Mouse (Mus musculus) CD4-positive, CD25-positive, alpha-beta regulatory T cell, adult 9 weeks (primary cell): ENCODE measurements around the gene Elmod1. TPM values are rescaled to one million over a fixed set of nuclear protein-coding genes. Genes with fewer than 3 reads are reported as not detected.

Experiments
- polyA plus RNA-seq: library from polyadenylated mRNA; unstranded; fragments of 100-300 nt; shearing (Covaris generic); gene quantifications from one replicate; pipeline ENCODE4 v1.2.1, GENCODE M21; 2017

Gene Elmod1
- 0.38 TPM for polyA plus RNA-seq

GRCm38 (mm10) chr9:53975122-53975518 is at the start of gene Elmod1:
Elmod1 (minus strand) TSS chr9:53975301.

Other genes starting within 250 kb of the Elmod1 start
- 21.9 TPM for gene Slc35f2, start 203.8 kb downstream of the Elmod1 start, polyA plus RNA-seq
- not detected for gene Sln, start 125.1 kb downstream of the Elmod1 start, polyA plus RNA-seq
- not detected for gene Tnfaip8l3, start 93.1 kb upstream of the Elmod1 start, polyA plus RNA-seq